Mouse (Mus musculus): ENCODE results near the gene Fmnl3.

- no peak for TF ChIP-seq GATA1 (IDR thresholded peaks at IDR 0.05; ENCODE audit: borderline replicate concordance, low read length)
- no peak for TF ChIP-seq FLI1 (IDR thresholded peaks at IDR 0.05; ENCODE audit: low read length)
Observed at GRCm38 (mm10) chr15:99278271-99278670, 92.0 kb downstream of the Fmnl3 start.
